Mouse (Mus musculus) left cerebral cortex, postnatal 14 days (tissue): Measurements from ENCODE around the gene Smurf2. TPM values are rescaled to one million over a fixed set of nuclear protein-coding genes. Genes with fewer than 3 reads are reported as not detected.

Source experiments
- DNase-seq, 2 experiments: peaks; one replicate each; pipeline ENCODE4 v3.0.0; 2021 to 2022; ENCODE audit warnings: low spot score in 2 of 2, mixed read lengths in 1 of 2
- intact Hi-C: fragments of 180-260 bp; cut with DNase I; formaldehyde crosslinking; loops from one replicate; pipeline ENCODE4 v1.15.1; 2025
- total RNA-seq, 2 experiments: library from RNA; stranded (reverse); gene quantifications; 2 replicates each; pipeline ENCODE4 v1.2.3; 2021

Gene Smurf2
- total RNA-seq, 2 experiments from 2014 or later, result 24.6 to 28.1 TPM

- no peak for DNase-seq
- intact Hi-C loops, result loop anchor here (5.0 kb wide), 1 partner anchor 39 kb away; no protein-coding TSS in a partner anchor
Measured at GRCm38 (mm10) chr11:106911257-106911656, 9.3 kb downstream of the Smurf2 start.

- intact Hi-C loops, result no loop called here
- no peak for DNase-seq
Measured at GRCm38 (mm10) chr11:106908016-106908415, 12.5 kb downstream of the Smurf2 start.

GRCm38 (mm10) chr11:106907253-106907652, 13.3 kb downstream of the Smurf2 start:
- DNase-seq, result no peak
- intact Hi-C loops, result no loop called here

GRCm38 (mm10) chr11:106905707-106906106, 14.8 kb downstream of the Smurf2 start:
- intact Hi-C loops, result no loop called here
- DNase-seq, result no peak

GRCm38 (mm10) chr11:106899804-106900203, 20.7 kb downstream of the Smurf2 start:
- no peak for DNase-seq
- intact Hi-C loops, result no loop called here

- no peak for DNase-seq
- intact Hi-C loops, result no loop called here
Measured at GRCm38 (mm10) chr11:106896561-106897168, 23.9 kb downstream of the Smurf2 start.

GRCm38 (mm10) chr11:106883656-106884055, 36.9 kb downstream of the Smurf2 start:
- intact Hi-C loops, result no loop called here
- DNase-seq, result no peak

- DNase-seq, result no peak
- intact Hi-C loops, result loop anchor here (5.0 kb wide), 1 partner anchor 40 kb away; no protein-coding TSS in a partner anchor
Measured at GRCm38 (mm10) chr11:106872650-106873049, 47.9 kb downstream of the Smurf2 start.

GRCm38 (mm10) chr11:106851438-106851837, 69.1 kb downstream of the Smurf2 start:
- intact Hi-C loops, result loop anchor here (5.0 kb wide), 1 partner anchor 71 kb away; the partner anchor contains the start of gene Smurf2
- peak in 1 of 2 experiments; percentile 11 for DNase-seq

- intact Hi-C loops, result no loop called here
- no peak for DNase-seq
Measured at GRCm38 (mm10) chr11:106842002-106842401, 78.5 kb downstream of the Smurf2 start.

- no peak for DNase-seq
- intact Hi-C loops, result no loop called here
Measured at GRCm38 (mm10) chr11:106828079-106828478, 92.4 kb downstream of the Smurf2 start.

GRCm38 (mm10) chr11:106824403-106824802, 96.1 kb downstream of the Smurf2 start:
- intact Hi-C loops, result no loop called here
- no peak for DNase-seq

- intact Hi-C loops, result no loop called here
- no peak for DNase-seq
Measured at GRCm38 (mm10) chr11:106823741-106824140, 96.8 kb downstream of the Smurf2 start.

- intact Hi-C loops, result no loop called here
- DNase-seq, result peak in 1 of 2 experiments; percentile 66
Measured at GRCm38 (mm10) chr11:106822911-106823310, 97.6 kb downstream of the Smurf2 start.

GRCm38 (mm10) chr11:106822491-106822890, 98.0 kb downstream of the Smurf2 start:
- intact Hi-C loops, result no loop called here
- no peak for DNase-seq

GRCm38 (mm10) chr11:106821397-106821796, 99.1 kb downstream of the Smurf2 start:
- no peak for DNase-seq
- intact Hi-C loops, result no loop called here

- intact Hi-C loops, result no loop called here
- peak in 1 of 2 experiments; percentile 50 for DNase-seq
Measured at GRCm38 (mm10) chr11:106820972-106821371, 99.5 kb downstream of the Smurf2 start.

- intact Hi-C loops, result no loop called here
- no peak for DNase-seq
Measured at GRCm38 (mm10) chr11:106820252-106820651, 100.3 kb downstream of the Smurf2 start.

- no peak for DNase-seq
Measured at GRCm38 (mm10) chr11:106819595-106819994, 100.9 kb downstream of the Smurf2 start.

GRCm38 (mm10) chr11:106818341-106818740, 102.2 kb downstream of the Smurf2 start:
- no peak for DNase-seq
- intact Hi-C loops, result no loop called here

More at GRCm38 (mm10) chr11:106819595-106819994, 100.9 kb downstream of the Smurf2 start:
- intact Hi-C loops, result no loop called here

- no peak for DNase-seq
- intact Hi-C loops, result no loop called here
Measured at GRCm38 (mm10) chr11:106817808-106818207, 102.7 kb downstream of the Smurf2 start.
